Mouse (Mus musculus) adipocyte (in vitro differentiated cells): ENCODE data around the gene Olfr293.

Experiments
- DNase-seq: peaks from one replicate; pipeline ENCODE4 v3.0.0-alpha.2; 2016; ENCODE audit warnings: low spot score

Olfr293 gene

DNA sequence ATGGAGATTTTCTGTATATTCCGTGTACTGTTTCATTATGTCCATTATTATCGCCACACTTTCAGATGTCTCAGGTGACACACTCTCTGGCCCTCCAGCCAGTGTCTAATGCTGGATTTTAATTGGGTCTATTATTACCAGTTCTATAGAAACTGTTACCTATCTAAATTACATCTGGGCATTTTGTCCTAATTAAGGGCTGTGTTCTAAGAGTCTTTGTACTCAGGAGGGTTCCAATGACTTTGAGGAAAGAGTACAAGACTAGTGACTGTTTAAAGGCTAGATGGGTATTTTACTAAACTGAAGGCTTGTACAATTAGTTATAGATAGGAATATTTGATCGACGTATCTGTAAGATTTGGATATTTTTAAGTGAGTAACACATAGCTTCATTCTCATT is at the start of gene Olfr293:
Gene Olfr293, plus strand, starts transcription at position 301 of the 400 bp plus-strand sequence.
- no peak for DNase-seq

GRCm38 (mm10) chr7:86616543-86616942 is 32.3 kb upstream of the Olfr293 start, which contains the start of gene Olfr294:
Olfr294 (minus strand) TSS chr7:86616643.
- DNase-seq = no peak

DNA sequence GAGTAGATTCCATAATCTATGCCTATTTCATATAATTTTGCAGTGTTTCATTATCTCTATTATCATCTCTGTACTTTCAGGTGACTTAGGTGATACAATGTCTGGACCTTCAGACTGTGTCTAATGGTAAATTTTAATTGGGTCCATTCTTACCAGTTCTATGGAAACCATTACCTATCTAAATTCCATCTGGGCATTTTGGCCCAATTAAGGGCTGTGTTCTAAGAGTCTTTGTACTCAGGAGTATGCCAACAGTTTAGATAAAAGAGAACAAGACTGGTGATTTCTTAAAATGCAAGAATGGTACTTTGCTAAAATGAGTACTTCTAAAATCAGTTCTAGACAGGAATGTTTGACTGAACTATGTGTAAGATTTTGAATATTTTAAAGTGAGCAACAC is 39.2 kb downstream of the Olfr293 start, which contains the start of gene Olfr292:
Gene Olfr292, plus strand, starts transcription at position 301 of the 400 bp plus-strand sequence.
- no peak for DNase-seq
